Mouse (Mus musculus): ENCODE results near the gene Zfp507.

GRCm38 (mm10) chr7:35785579-35785978 is 17.2 kb downstream of the Zfp507 start:
- TF ChIP-seq EP300 (IDR thresholded peaks at IDR 0.05; ENCODE audit: insufficient read depth, low read depth, low read length), result no peak
- no peak for TF ChIP-seq CTCF (IDR thresholded peaks at IDR 0.05; ENCODE audit: low read depth, low read length)
- TF ChIP-seq POLR2A (IDR thresholded peaks at IDR 0.05; ENCODE audit: insufficient read depth, low read length), result no peak
